Mouse (Mus musculus) lung, adult 2 months (tissue): ENCODE measurements at regions not wholly inside any gene's neighbourhood (a gene's known extent, or its start where the extent isn't known, plus 50 kb on each side); places are given as distances from the start of the nearest gene placed in this dataset.

Experiments used
- DNase-seq: peaks from one replicate; pipeline ENCODE4 v3.0.0; 2022
- H3K4me1 ChIP-seq: fragments of 200-500 bp; 2 replicates; pipeline ENCODE4 v1.6.1; 2011; ENCODE audit warnings: low read length; ENCODE audit not compliant: control insufficient read depth, insufficient read depth
- H3K4me3 ChIP-seq: fragments of 200-500 bp; replicated peaks from 2 replicates; pipeline ENCODE3; 2011; ENCODE audit warnings: low read depth, mild to moderate bottlenecking, control low read depth, low read length; ENCODE audit errors: extremely low read depth
- CTCF ChIP-seq: fragments of 200-500 bp; IDR thresholded peaks from 2 replicates; pipeline ENCODE4 v1.5.1; 2011; ENCODE audit warnings: mild to moderate bottlenecking, low read length, control low read depth; ENCODE audit not compliant: insufficient read depth
- POLR2A ChIP-seq: fragments of 200-500 bp; IDR thresholded peaks from 2 replicates; pipeline ENCODE4 v1.6.1; 2011; ENCODE audit warnings: low read depth, mild to moderate bottlenecking, control low read depth, low read length, borderline replicate concordance; ENCODE audit errors: extremely low read depth
- WGBS: fragments of 180-500 bp; shearing (Covaris S2); methylation state at CpG from one replicate; pipeline ENCODE4 v1.1.7; 2018; 5-methylcytosine and 5-hydroxymethylcytosine counted together

DNA sequence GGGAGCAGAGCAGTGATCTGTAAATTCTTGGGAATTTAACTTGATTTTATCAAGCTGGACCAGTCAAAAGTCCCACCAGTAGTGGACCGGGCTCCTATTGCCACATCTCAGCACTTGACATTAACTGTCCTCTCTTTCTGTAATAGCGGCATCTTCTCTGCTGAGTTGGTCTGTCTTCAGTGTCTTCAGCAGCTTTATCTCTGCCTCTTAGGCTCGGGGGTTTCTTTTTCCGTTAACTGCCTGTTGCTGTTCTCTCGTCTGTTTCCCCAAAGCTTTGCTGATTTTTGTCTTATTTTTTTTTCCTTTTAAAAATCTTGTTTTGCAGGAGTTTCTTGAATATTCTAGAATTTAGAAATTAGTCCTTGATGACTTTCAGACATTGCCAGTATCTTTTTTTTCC lies 113.3 kb upstream of the Kit start:
- Histone ChIP-seq H3K4me1 (0 out of 2 replicates have a peak, but pooled peaks cover 3% of the 10 kb centered on the region), H3K4me3 (no peak overlapping the region)
- DNase-seq, result no peak
- TF ChIP-seq POLR2A, result no peak
- no peak for TF ChIP-seq CTCF
- 82% methylated on average over 5 of the region's 5 CpGs for WGBS

DNA sequence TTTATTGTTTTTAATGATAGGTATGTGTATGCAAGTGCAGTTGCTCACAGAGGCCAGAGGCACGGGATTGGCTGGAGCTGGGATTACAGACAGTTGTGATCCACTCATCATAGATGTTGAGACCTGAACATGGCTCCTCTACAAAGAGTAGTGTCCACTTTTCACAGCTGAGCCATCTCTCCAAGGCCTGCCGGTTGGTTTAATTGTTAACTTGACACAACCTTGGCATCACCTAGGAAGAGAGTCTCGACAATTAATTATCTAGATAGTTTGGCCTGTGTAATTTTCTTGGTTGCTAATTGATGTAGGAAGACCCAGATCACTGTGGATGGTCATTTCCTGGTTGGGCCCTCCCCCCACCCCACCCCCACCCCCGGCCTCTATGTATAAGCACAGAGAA lies 111.1 kb upstream of the Kit start:
- TF ChIP-seq CTCF, result no peak
- TF ChIP-seq POLR2A, result no peak
- no peak for DNase-seq
- 85% methylated on average over 4 of the region's 4 CpGs for WGBS
- no peak overlapping the region for H3K4me3 ChIP-seq
- H3K4me1 ChIP-seq, result 0 out of 2 replicates have a peak, but pooled peaks cover 3% of the 10 kb centered on the region

DNA sequence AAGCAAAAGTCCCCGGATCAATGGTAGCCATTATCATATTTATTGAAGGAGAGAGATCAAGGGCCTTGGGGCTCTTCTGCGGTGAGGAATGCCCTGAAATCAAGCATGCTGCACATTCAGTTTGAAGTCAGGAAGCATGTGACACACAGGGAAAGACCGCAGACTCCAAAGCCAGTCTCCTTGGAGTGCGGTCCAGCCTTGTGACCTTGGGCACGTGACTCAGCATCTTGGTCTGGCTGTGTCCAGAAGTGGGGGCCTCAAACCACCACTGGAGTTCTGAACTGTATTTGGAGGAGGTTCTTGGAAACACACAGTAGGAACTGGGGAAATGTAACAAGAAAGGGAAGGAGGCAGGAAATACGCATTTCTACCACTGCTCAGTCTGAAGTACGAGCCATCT lies 109.0 kb upstream of the Kit start:
- Histone ChIP-seq H3K4me3 (no peak overlapping the region), H3K4me1 (0 out of 2 replicates have a peak, but pooled peaks cover under 1% of the 10 kb centered on the region)
- 65% methylated on average over 7 of the region's 7 CpGs for WGBS
- TF ChIP-seq POLR2A (no peak), CTCF (no peak)
- DNase-seq, result no peak

DNA sequence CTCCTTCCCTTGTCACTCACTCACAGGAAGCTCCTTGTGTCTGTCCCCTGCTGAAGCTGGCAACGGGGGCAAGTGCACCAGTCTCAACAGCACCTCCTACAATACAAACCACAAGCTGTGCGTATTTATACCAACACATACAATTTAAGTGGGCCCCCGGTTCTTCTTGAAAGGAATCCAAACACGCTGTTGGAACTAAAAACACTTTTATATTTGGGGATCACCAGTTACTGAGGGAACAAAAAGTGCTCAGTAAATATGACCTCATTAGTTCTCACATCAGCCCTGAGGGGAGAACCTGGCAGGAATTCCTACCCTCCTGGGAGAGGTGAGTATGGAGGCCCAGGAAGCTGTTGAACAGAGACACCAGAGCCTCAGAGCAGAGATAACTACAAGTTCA lies 107.8 kb upstream of the Kit start:
- Histone ChIP-seq H3K4me1 (peaks cover 4% of the 10 kb centered on the region), H3K4me3 (no peak overlapping the region)
- DNase-seq, result no peak
- TF ChIP-seq POLR2A, result no peak
- no peak for TF ChIP-seq CTCF
- 21% methylated on average over 4 of the region's 4 CpGs for WGBS

DNA sequence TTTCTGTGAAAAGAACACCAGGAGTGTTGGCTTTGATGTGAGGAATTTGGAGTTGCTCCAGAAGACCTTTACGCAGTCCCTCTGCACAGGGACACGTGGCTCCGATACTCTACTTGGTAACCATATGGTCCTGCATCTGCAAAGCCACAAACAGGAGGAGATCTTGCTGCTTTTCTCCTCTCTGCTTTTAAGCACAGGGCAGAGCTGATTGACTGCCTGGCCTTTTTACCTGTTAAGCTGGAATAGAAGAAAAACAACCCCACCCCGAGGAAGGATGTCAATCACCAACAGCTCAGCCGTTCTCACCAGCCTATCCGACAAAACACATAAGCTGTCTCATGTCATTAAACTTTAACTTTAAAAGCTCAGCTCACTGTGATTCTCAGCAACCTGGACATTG lies 106.8 kb upstream of the Kit start:
- TF ChIP-seq POLR2A (no peak), CTCF (no peak)
- DNase-seq, result no peak
- WGBS, result 41% methylated on average over 6 of the region's 6 CpGs
- peaks cover 5% of the 10 kb centered on the region for H3K4me1 ChIP-seq
- no peak overlapping the region for H3K4me3 ChIP-seq

DNA sequence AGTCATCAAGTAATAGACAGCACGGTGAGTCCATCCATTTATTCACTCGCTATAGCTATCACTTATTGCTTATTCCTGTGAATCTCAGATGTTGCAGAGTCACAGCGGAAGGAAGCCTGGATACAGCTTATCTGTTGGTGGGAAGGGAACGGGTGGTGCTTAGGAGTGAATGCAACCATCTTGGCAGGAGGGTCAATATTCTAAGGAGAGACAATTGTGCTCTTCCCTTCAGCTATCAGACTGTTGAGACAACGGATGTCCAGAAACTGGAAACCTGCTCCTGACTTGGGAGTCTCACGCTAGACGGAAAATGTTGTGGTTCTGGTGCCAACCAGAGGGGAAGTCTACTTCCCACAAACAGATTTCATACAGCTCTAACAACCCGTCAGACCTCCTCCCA lies 103.7 kb upstream of the Kit start:
- H3K4me3 ChIP-seq, result no peak overlapping the region
- TF ChIP-seq POLR2A (no peak), CTCF (no peak)

DNA sequence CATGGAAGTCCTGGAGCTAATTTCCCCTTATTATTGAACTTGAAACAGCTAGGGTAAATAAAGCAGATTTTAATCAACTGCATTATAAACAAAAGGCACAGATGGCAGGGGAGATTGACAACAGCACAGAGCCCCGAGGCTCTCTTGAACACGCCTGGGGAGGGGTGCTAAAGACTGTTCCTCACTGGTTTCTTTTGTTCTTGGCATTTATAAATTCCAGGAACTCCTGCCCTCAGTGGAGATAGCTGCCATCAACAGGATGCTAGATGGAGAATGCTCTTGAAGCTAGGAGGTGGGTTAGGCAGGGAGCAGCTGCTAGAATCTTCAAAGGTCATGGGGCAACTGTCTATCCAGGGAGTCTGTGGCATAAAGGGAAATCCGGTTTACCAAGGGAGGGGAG lies 102.2 kb upstream of the Kit start:
- TF ChIP-seq POLR2A (no peak), CTCF (no peak)
- DNase-seq, result no peak
- H3K4me1 ChIP-seq, result peaks cover 8% of the 10 kb centered on the region
- H3K4me3 ChIP-seq, result no peak overlapping the region
- 38% methylated on average over 3 of the region's 3 CpGs for WGBS

More for the DNA sequence above, 103.7 kb upstream of the Kit start:
- peaks cover 8% of the 10 kb centered on the region for H3K4me1 ChIP-seq
- 60% methylated on average over 8 of the region's 8 CpGs for WGBS
- no peak for DNase-seq

DNA sequence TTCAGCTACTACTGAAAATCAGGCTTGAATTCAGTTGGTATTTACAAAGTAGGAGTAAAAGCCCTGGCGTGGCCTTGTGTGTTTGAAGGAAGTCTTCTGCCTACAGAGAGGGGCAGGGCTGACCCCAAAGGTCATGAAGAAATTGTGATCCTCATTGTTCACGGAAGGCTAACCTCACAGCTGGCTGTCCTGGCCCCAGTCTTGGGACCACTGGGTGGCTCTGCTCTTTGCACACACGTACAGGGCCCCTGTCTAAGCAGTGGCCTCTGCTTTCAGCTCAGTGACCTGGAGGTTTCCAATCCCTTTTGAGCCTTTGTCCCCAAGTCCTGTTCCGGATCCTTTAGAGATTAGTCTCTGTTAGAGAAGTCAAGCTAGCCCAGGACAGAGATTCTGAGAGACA lies 99.3 kb upstream of the Kit start:
- WGBS, result 68% methylated on average over 4 of the region's 4 CpGs
- no peak overlapping the region for H3K4me3 ChIP-seq
- no peak for DNase-seq
- no peak for TF ChIP-seq CTCF
- TF ChIP-seq POLR2A, result no peak
- peaks cover 18% of the 10 kb centered on the region for H3K4me1 ChIP-seq

DNA sequence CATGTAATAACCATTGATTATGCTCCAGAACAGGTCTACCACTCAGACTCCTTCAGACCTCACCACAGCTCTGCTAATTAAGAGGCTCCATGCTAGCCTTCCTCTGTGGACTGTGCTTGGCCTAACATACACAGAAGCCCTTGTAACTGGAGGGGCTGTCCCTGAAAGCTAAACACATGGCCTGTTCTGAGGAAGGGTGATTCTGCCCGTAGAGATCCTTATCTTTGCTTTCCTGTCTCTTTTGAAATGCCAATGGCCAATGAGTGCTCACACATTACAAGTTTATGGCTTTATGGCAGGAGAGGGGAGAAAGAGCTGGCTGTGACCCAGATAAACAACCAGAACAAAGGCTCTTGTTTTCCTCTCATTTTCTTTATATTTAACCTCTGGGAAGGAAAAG lies 96.2 kb upstream of the Kit start:
- H3K4me1 ChIP-seq, result peaks cover 10% of the 10 kb centered on the region; the same call in 1 of the 2 replicates
- 17% methylated on average over 1 of the region's 1 CpGs for WGBS
- no peak overlapping the region for H3K4me3 ChIP-seq
- no peak for DNase-seq
- no peak for TF ChIP-seq CTCF
- TF ChIP-seq POLR2A, result no peak

DNA sequence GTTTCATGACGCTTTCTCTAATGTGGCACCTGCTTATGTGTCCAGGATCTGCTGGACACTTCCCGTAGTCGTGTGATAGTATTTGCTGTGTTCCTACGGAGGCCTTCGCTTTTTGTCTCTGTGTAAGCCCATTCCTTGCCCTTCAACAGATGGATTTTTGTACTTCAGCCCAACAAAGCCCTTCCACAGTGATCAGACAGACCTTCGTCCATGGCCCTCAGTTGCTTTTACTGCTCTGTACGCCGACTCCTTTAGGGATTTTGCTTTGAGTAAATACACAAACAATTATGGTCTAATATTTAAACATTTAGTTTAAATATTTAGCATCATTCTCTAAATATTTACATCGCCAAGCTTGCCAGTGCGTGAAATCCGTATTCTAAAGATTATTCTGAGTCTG lies 95.6 kb upstream of the Kit start:
- 42% methylated on average over 11 of the region's 11 CpGs for WGBS
- DNase-seq, result no peak
- TF ChIP-seq CTCF (no peak), POLR2A (no peak)
- peaks cover 10% of the 10 kb centered on the region; the same call in 1 of the 2 replicates for H3K4me1 ChIP-seq
- H3K4me3 ChIP-seq, result no peak overlapping the region
